Mouse (Mus musculus): ENCODE measurements around the gene Nfib. TPM values are rescaled to one million over a fixed set of nuclear protein-coding genes. Genes with fewer than 3 reads are reported as not detected.

Gene Nfib
- total RNA-seq, 2 experiments from 2014 or later: 136 to 138 TPM

DNA sequence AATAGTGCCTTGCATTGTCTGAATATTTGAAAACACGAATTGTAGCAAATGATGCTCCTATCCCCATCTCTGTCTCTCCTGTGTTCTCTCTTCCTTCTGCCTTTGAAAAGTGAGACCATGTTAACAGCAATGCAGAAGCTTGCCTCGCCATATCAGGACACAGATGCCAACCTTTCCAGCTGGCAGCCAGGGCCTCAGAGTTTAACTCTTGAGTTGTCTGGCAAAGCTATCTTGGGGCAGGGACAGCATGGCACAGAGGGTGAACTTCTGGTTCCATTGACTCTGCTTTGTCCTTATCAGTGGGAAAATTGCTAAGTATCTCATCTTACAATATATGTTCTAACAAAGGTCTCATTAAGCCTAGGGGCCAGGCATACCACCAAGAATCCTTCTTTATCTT, 212.8 kb downstream of the Nfib start:
- no peak for DNase-seq
- intact Hi-C loops (cut with DNase I): no loop called here

DNA sequence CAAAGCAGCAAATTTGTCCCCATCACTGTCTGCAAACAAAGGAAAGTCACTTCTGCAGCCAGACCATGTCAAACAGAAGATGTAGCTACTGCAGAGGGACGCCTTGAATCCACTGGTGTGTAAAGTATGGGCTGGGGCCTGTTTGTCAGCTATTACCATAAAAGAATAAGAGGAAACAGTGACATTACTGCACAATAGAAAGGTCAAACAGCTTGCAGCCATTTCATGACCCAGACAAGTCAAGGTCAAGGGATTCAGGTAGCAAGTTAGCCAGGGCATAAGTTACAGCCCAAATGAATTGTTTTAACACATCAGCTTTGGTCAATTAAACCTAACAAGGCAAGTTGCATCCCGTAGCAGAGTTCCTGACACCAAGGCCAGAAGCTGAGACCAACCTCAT, 215.6 kb downstream of the Nfib start:
- DNase-seq: no peak
- intact Hi-C loops (cut with DNase I): no loop called here

DNA sequence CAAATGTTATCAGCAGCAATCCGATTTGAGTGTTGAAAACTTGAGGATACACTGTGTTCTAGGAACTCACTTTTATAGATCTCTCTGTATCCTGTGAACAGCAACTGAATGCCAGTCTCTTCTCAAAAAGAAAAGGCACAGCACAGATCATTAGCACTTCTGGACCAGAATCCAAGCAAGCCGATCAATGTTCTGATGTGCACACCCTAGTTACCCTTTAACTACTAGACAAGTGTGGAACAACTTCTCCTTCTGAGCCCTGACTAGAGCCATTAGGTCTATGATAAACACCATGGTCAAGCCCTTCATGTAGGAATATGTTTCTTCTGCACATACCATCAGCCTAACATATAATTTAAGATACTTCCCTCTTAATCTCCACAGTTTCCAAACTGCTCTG, 219.6 kb downstream of the Nfib start:
- intact Hi-C loops (cut with DNase I): no loop called here
- DNase-seq: no peak

DNA sequence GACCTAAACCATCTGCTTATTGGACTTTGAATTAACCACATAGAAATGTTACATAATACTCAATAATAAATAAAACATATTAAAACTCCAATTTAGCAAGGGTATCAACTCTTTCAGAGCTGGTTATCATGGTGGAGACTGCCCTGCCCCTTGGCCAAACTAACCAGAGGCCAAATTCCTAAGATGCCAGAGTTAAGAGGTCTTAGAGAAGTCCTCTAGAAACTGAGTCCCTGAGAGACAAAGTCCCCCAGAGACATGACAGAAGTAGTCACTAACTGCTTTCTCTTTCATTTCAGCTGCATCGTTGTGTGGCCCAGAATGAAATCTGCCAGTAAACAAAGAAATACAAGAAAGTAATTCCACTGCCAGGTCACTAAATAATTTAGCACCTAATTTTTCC, 221.7 kb downstream of the Nfib start:
- no peak for DNase-seq
- intact Hi-C loops (cut with DNase I): no loop called here

GRCm38 (mm10) chr4:82483298-82483697, 222.3 kb downstream of the Nfib start:
- DNase-seq: peak in 1 of 2 experiments; percentile 44
- intact Hi-C loops (cut with DNase I): no loop called here

GRCm38 (mm10) chr4:82480635-82481034, 224.9 kb downstream of the Nfib start:
- intact Hi-C loops (cut with DNase I): no loop called here
- no peak for DNase-seq

DNA sequence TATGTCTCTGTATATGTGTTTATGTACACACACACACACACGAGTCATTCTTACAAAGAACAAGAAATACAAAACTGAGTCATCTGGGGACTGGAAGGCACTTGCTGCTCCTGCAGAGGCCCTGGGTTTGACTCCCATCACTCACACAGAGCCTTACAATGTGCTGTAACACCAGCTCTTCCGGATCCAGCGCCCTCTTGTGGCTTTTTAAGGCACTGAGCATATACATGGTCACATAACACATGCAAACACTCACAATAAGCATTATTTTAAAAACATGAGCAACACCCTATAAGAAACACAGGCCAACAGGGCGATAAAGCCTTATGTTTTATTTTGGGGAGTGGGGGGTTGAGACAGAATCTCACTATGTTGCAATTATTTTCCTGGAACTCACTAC, 226.2 kb downstream of the Nfib start:
- DNase-seq: no peak
- intact Hi-C loops (cut with DNase I): no loop called here

- intact Hi-C loops (cut with DNase I): no loop called here
- no peak for DNase-seq
These were observed 227.8 kb downstream of the Nfib start for GRCm38 (mm10) chr4:82477742-82478141.

GRCm38 (mm10) chr4:82476411-82476810, 229.1 kb downstream of the Nfib start:
- intact Hi-C loops (cut with DNase I): no loop called here
- DNase-seq: no peak

DNA sequence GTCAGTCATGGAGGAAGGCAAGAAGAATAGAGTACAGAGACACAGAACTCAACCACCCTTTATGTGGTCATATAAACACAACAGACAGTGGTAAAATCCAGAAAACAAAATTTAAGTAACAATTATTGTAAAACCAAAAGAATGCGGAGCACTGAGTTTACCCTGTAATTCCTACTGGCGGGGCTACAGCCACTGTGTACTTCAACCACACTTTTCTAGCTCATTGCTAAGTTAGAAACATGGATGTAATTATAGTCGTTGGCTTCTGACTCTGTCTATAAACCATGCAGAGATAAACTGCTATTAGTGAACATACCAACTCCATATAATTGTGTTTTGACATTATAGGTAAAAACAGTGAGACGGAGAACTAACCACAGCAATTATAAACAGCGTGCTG, 231.2 kb downstream of the Nfib start:
- DNase-seq: no peak
- intact Hi-C loops (cut with DNase I): no loop called here

DNA sequence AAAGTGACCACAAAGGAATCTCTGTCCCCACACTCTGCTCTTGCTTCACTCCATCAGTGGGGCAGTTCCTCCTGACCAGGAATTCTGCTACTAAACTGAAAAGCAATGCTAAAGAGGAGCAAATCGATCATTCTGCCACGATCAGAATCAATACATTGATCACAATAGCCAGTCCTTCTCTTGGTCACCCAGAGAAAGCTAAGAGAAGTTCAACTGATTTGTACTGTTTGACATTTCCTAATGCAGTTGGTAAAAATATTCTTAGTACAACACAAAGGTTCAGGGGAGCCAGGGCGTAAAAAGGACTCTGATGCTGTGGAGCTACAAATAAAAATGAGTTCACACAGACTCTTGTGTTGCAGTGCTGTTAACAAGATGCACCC, 234.6 kb downstream of the Nfib start:
- DNase-seq: no peak
- intact Hi-C loops (cut with DNase I): no loop called here

GRCm38 (mm10) chr4:82470212-82470937, 235.2 kb downstream of the Nfib start:
- peak in 1 of 2 experiments; percentile 30 for DNase-seq
- intact Hi-C loops (cut with DNase I): no loop called here

DNA sequence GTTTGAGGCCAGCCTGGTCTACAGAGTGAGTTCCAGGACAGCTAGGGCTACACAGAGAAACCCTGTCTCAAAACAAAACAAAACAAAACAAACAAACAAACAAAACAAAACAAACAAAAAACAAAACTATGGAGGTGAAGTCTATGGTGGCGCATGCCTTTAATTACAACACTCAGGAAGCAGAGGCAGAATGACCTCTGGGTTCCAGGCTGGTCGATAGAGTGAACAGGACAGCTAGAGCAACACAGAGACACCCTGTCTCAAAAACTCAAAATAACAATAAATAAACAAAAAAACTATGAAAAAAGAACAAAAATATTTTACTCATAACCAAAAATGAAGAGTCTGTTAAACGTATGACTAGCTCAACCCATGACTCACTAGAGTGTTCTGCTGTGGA, 236.6 kb downstream of the Nfib start:
- intact Hi-C loops (cut with DNase I): loop anchor here (5.0 kb wide), 1 partner anchor 33 kb away; no protein-coding TSS in a partner anchor

GRCm38 (mm10) chr4:82466717-82467116, 238.8 kb downstream of the Nfib start:
- intact Hi-C loops (cut with DNase I): loop anchor here (5.0 kb wide), 1 partner anchor 36 kb away; no protein-coding TSS in a partner anchor
- peak; percentile 58 to 67 for DNase-seq

More for the DNA sequence above, 236.6 kb downstream of the Nfib start:
- no peak for DNase-seq

GRCm38 (mm10) chr4:82466144-82466543, 239.4 kb downstream of the Nfib start:
- DNase-seq: no peak
- intact Hi-C loops (cut with DNase I): loop anchor here (5.0 kb wide), 1 partner anchor 36 kb away; no protein-coding TSS in a partner anchor

GRCm38 (mm10) chr4:82464051-82464632, 241.4 kb downstream of the Nfib start:
- peak; percentile 71 to 75 for DNase-seq
- intact Hi-C loops (cut with DNase I): no loop called here

GRCm38 (mm10) chr4:82463189-82463715, 242.3 kb downstream of the Nfib start:
- DNase-seq: no peak
- intact Hi-C loops (cut with DNase I): no loop called here

- intact Hi-C loops (cut with DNase I): no loop called here
- DNase-seq: no peak
These were observed 243.9 kb downstream of the Nfib start for GRCm38 (mm10) chr4:82461676-82462075.

DNA sequence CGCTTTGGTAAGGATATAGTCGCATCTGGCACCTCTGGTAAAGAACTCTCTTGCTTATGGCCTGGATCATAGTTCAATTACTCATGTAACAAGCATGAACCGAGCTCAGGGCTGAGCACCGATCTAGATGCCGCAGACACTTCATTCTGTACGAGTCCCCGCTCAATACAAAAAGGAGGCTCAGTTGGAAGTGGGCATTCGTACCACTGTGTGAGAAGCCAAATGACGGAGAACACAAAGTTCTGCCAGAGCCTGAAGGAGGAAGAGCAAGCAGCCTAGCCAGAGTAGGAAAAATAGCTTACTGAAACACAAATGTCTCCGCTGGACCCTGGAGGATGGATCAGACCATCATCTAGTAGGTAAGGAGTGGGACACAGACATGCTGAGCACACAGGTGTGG, 246.7 kb downstream of the Nfib start:
- DNase-seq: no peak
- intact Hi-C loops (cut with DNase I): no loop called here

- DNase-seq: no peak
- intact Hi-C loops (cut with DNase I): no loop called here
These were observed 248.6 kb downstream of the Nfib start for GRCm38 (mm10) chr4:82456908-82457307.

DNA sequence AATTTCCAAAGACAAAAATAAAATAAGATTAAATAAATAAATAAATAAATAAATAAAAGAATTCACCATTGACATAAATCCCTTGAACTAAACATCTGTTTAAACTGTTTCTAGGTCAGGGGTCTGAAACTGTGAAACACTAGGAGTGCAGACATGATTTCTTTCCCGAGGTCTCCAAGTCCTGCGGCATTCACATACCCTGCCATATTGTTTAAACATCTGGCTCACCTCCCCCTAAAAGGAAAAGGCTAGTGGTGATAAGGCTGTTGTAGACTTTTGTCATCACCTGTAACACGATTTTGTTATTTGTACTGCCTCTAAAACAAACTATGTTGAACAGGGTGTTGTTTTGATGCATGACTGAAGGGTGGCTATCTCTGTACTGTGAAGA, 249.2 kb downstream of the Nfib start:
- intact Hi-C loops (cut with DNase I): no loop called here
- no peak for DNase-seq

Data from heart, postnatal 14 days (tissue).